Mouse (Mus musculus) heart, postnatal 0 days (tissue): Measurements from ENCODE around the gene Csrp3.

ENCODE experiments used
- CTCF ChIP-seq: IDR thresholded peaks from 2 replicates; pipeline ENCODE4 v1.5.1; 2016; ENCODE audit warnings: antibody characterized with exemption, control low read depth, low read depth
- EP300 ChIP-seq: IDR thresholded peaks from 2 replicates; pipeline ENCODE4 v1.6.1; 2016; ENCODE audit warnings: antibody characterized with exemption, low read depth

DNA sequence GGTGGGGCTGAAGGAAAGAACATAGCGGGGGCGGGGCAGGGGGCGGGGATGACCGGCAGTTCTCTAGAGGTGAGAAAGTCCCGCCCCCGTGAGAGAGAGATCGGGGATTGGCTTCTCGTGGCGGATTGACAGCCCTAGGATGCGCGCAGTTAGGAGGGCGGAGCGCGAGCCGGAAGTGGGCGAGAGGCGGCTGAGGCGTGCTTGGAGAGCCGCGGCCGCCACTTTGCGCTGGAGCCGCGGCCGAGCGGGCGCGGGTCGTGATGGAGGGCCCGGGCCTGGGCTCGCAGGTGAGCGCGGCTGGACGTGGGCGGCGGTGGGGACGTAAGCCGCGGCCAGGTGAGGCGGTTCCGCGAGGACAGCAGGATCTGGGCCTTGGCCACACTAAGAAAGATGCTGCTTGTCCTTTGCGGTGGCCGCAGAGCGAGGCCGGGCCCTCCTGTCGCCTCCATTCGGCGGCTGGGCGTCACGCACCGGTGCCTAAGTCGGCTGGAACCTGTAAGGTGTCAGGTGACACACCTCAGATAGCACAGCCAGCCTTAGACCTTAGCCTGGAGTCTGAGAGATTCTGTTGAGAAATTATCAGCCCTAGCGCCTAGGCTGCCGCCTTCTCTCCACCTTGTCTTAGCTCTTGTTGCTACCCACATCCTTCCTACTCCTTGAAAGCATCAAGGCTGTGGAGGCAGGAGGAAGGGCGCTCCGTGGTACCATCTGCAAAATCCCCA lies 58.8 kb downstream of the Csrp3 start, which contains the start of gene Zdhhc13:
- TF ChIP-seq CTCF = no peak
- TF ChIP-seq EP300 = no peak
